ENCODE assay signal across 7 mouse cellular contexts in genomic region chr14:54877048-54877715, GRCm38 (mm10). TPM values are rescaled to one million over a fixed set of nuclear protein-coding genes. Genes with fewer than 3 reads are reported as not detected.
DNase-seq lines count a peak whose midpoint lies in the region; ATAC-seq and TF ChIP-seq lines count a peak whose summit lies in the region.

Gene Ppp1r3e, minus strand, starts transcription at chr14:54877550.

- TF ChIP-seq CTCF in cortical plate, adult 2 months (IDR thresholded peaks at IDR 0.05; ENCODE audit: extremely low read depth, insufficient read depth, low read length), result no peak
- TF ChIP-seq CTCF in hindbrain, postnatal 0 days (IDR thresholded peaks at IDR 0.05; ENCODE audit: low read depth), result peak; percentile 42; the same call in 1 of the 2 replicates

- H3K4me3 ChIP-seq in cortical plate, adult 2 months (ENCODE audit: insufficient read depth, low read length), result peak within 1 kb of the TSS; percentile 72
- H3K4me3 ChIP-seq in hindbrain, postnatal 0 days (ENCODE audit: low read length), result peak within 1 kb of the TSS; percentile 77

- H3K27ac ChIP-seq in cortical plate, adult 2 months (ENCODE audit: insufficient read depth, low read length), result peak within 1 kb of the TSS; percentile 91
- peak within 1 kb of the TSS; percentile 98 for H3K27ac ChIP-seq in hindbrain, postnatal 0 days

- intact Hi-C loops in left cerebral cortex, postnatal 25 days (cut with DNase I), result no loop called here

- no peaks in the 10 kb centered on the region for H3K36me3 ChIP-seq in hindbrain, postnatal 0 days (ENCODE audit: insufficient read depth, low read length)

- no peaks in the 10 kb centered on the region; the same call in 1 of the 2 replicates for H3K4me1 ChIP-seq in cortical plate, adult 2 months (ENCODE audit: control insufficient read depth, insufficient read depth, low read length)
- H3K4me1 ChIP-seq in hindbrain, postnatal 0 days (ENCODE audit: insufficient read depth, low read length), result no peaks in the 10 kb centered on the region; the same call in 1 of the 2 replicates

- no peak; the same call in 1 of the 2 replicates for TF ChIP-seq POLR2A in cortical plate, adult 2 months (IDR thresholded peaks at IDR 0.05; ENCODE audit: extremely low read depth, insufficient read depth, low read length)

- peak within 1 kb of the TSS; percentile 94 for H3K4me2 ChIP-seq in hindbrain, postnatal 0 days (ENCODE audit: low read depth, low read length)

- peak; percentile 86 for ATAC-seq in hindbrain, postnatal 0 days
- ATAC-seq in megakaryocyte-erythroid progenitor cell, adult 5-6 weeks (replicated peaks; ENCODE audit: low FRiP score, low TSS enrichment, poor library complexity, severe bottlenecking), result peak; percentile 73

- under 1% methylated on average over 58 of the region's 61 CpGs for WGBS in hindbrain, postnatal 0 days

- peak; percentile 86 to 95 for DNase-seq in adrenal gland, adult (ENCODE audit: inconsistent age in 2 of 2, low spot score in 1 of 2)
- peak; percentile 75 for DNase-seq in gastrocnemius, postnatal 10 days
- DNase-seq in hindbrain, postnatal 0 days (ENCODE audit: low spot score), result peak; percentile 80
- peak; percentile 64 to 73 for DNase-seq in left cerebral cortex, postnatal 25 days (ENCODE audit: low spot score in 2 of 2)
- peak; percentile 60 for DNase-seq in right cerebral cortex, postnatal 4 days

- H3K9me3 ChIP-seq in hindbrain, postnatal 0 days (ENCODE audit: low read length), result no peaks in the 10 kb centered on the region

- peak within 1 kb of the TSS; percentile 89 for H3K9ac ChIP-seq in hindbrain, postnatal 0 days (replicated peaks; ENCODE audit: low read length)

- H3K27me3 ChIP-seq in hindbrain, postnatal 0 days (ENCODE audit: insufficient read depth, low read length), result no peaks in the 10 kb centered on the region

RNA-seq across cellular contexts. Expression of gene Ppp1r3e, which starts in this region (rescaled TPM):
- polyA plus RNA-seq in cortical plate, adult 2 months (2012; rRNA removed), result 15.7 and 16.1 TPM in 2 replicates
- 1 to 10 TPM; 4.2 to 6.8 TPM for total RNA-seq in gastrocnemius, postnatal 10 days (2021)
- 21.3 and 26.5 TPM in 2 replicates for total RNA-seq in hindbrain, postnatal 0 days (2014; rRNA removed)
- 4.0 and 5.1 TPM in 2 replicates for polyA plus RNA-seq in hindbrain, postnatal 0 days (2015; fragmentation: Nextera tagmentation; extraction: Ambion mirVana)
- 10 to 100 TPM; 13.5 to 16.4 TPM for total RNA-seq in left cerebral cortex, postnatal 25 days (2021)
- total RNA-seq in megakaryocyte-erythroid progenitor cell, adult 5-6 weeks (2014; fragmentation: Nextera tagmentation), result 15.9 and 16.7 TPM in 2 replicates
- total RNA-seq in megakaryocyte-erythroid progenitor cell, adult 5-6 weeks (2017), result 1.6 and 2.5 TPM in 2 replicates

Comparison
In these comparisons a context has a peak if more than half of its experiments do, and no peak if none do; other contexts are left out.
1. Peak in every context shown above with its lines: DNase-seq, ATAC-seq, H3K4me3 ChIP-seq and H3K27ac ChIP-seq.